Mouse (Mus musculus): ENCODE results near the gene Lrrk2. TPM values are rescaled to one million over a fixed set of nuclear protein-coding genes. Genes with fewer than 3 reads are reported as not detected.

Gene Lrrk2
- polyA plus RNA-seq, 1 experiment from 2014 or later = 9.2 TPM

Other genes with a start within 250 kb of the Lrrk2 start
- 1.2 and 1.9 TPM in 2 replicates for gene Slc2a13, start 99.9 kb upstream of the Lrrk2 start, polyA plus RNA-seq (2015; fragmentation: Nextera tagmentation; extraction: Ambion mirVana)
- not detected in 2 replicates for gene Smgc, start 165.1 kb downstream of the Lrrk2 start, polyA plus RNA-seq (2015; fragmentation: Nextera tagmentation; extraction: Ambion mirVana)

Measured in lung, embryonic 16.5 days (tissue).